Mouse (Mus musculus): ENCODE measurements at regions not wholly inside any gene's neighbourhood (a gene's known extent, or its start where the extent isn't known, plus 50 kb on each side); places are given as distances from the start of the nearest gene placed in this dataset.
A peak's percentile ranks its signal among the peaks of the same experiment; 100 is the strongest.

DNA sequence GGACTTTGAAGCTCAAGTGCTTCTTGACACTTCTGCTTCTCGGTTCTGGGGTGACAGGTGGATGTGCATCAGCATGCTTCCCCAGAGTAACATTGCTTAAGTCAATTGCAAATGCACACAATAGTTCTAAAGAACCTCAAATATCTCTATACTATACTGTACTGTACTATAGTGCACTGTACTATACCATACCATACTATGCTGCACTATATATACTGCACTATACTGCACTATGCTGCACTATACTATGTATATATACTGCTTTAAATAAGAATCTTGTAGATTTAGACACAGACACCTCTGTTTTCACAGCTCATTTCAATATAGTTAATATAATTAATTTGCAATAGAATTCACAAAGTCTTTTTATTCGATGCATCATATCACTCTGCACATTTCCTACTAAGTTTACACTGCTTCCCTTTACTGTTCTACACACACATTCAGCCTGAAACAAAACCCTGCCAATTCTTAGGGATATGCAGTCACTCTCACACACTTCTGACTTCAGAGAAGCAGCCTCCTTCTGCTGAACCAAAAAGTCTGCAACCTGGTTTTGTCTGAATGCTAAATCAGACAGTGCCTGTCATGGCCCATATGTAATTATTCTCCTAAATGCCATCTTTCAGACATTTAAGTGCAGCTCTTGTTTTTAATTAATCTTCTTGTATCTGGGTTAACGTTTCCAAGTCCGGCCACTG is 570.8 kb upstream of the Map3k7 start:
- DNase-seq (ENCODE audit: low spot score in 2 of 2): no peak

DNA sequence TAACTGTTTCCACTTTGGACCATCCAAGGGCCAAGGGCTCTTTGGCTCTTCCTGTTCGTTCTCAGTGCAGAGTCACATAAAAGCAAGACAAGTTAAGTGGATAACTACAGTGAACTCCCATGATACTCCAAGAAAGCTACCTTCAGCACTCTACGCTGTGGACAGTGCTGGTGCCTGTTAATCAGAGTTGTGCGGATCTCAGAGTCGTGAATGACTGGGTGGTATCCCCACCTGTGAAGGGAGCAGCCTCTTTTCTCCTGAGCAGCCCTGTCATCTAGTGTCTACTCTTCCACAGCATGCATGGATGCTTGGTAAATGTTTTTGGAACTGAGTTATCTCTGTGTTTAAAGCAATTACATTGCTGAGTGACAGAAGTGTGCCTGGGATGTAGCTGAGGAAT is 568.4 kb upstream of the Map3k7 start:
- DNase-seq (ENCODE audit: low spot score in 2 of 2): no peak

DNA sequence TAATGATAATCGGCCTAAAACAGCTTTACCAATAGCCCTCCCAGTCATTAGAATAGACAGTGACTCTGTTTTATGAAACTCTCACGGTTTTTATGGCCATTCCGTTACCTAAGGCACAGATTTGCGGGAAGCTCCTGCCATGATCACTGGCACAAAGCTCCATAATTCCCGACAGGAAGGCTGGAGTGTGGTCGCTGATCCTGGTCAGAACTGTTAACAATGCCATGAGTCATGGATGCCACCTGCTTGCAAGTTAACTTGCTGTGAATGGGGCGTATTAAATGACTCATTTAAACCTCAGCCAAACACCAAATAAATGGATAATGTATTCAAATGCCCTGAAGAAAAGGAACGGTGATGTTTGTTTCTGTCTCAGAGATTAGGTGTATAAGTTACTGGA is 559.9 kb upstream of the Map3k7 start:
- no peak for DNase-seq (ENCODE audit: low spot score in 2 of 2)

DNA sequence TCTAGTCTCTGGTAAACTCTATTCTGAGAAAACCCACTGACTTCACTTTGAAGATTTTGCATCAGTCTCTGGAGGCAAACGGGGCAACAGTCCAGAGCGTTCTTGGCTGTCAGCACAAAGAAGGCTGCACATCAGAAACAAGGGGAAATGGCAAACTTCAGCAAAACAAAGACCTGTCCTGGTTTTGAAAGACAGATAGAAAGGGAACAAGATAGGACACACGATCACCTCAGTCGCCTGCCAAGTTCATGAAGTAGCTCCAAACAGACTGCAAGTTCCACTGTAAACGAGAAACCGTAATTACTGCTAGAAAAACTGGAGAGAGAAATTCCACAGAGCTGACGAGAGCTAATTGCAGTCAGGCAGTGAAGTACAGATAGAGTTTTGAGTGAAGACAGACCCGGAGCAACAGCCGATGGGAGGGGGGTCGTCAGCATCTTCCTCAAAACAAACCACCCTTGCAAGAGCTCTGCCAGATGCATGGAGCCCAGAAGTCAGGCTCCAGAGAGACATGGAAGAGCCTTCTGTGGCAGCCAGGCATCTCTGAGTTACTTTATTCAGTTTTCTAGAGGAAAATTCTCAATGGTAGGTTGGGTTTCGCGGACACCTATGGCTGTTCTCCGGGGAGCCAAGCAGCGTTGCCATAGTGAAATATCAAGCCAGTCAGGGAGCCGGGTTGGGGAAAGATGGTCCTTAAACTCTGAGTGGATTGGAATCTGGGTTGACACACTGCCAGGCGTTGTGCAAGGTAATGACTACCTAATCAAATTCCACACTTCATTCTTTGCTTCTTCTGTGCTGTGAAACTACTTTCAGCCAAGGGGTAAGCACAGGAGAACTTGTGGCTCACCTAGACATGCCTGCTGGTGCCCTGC is 558.8 kb upstream of the Map3k7 start:
- DNase-seq (ENCODE audit: low spot score in 2 of 2): no peak

DNA sequence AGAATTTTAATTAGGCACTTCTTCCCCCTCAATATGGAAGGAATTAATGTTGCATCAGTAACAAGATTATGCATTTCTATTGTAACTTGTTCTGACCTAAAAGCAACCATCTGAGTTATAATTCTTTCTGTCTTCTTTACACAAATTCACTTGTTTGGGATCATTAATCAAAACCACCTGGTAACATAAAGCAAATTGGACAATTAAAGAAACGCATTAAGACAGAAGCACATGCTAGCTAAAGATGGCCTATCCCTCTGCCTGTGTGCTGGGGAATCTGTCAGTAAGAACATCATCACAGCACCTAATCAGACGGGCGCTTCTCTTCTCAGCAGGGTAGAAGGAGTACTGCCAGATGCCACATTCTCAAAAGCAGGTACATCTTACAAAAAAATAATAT is 553.7 kb upstream of the Map3k7 start:
- DNase-seq (ENCODE audit: low spot score in 2 of 2): no peak

DNA sequence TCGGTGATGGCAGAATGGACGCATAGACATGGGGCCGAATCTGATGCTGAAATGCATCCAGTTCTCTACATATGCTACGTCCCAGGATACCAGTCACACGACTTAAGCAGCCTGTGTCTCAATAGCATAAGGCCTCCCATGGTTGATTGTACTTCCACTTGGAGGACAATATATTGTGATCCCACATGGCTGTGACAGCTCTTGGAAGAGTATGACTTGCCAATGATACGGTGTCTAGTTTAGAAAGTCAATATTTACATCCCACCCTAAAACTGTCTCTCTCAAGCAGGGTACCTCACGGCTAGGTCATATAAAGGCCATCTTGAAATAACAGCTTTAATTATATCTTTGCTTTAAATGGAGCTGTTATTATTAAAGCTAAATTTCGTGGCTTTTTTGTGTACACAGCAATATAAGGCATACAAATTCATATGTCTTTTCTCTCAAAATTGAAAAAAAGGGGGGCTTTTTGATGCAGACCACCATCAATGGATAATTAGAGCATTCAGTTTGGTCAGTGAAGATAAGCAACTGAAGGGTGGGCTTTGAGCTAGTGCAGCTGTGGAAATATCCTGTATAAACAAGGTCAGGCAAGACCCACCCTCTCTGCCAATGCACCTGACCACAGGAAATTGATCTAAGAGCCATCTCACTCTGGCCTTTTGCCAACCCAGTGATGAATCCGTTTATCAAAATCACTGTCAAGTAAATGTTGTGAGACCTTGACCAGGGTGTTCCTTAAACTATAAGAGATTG is 551.9 kb upstream of the Map3k7 start:
- DNase-seq (ENCODE audit: low spot score in 2 of 2): no peak

DNA sequence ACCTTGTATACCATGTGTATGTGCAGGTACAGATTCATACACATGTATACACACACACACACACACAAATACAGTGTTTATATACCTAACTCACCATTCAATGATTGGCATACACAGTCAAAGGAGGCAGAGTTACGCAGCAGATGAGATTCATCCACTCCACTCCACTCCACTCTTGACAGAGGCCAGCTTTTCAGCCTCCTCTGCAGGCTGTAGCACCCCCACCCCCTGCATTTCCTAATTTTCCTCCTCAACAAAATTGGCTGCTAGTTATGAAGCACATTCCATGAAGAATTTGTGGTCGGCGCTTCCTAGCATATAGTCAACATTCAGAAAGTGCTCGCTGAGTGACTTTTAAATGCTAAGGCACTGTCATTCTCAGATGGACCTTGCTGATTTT is 546.7 kb upstream of the Map3k7 start:
- no peak for DNase-seq (ENCODE audit: low spot score in 2 of 2)

DNA sequence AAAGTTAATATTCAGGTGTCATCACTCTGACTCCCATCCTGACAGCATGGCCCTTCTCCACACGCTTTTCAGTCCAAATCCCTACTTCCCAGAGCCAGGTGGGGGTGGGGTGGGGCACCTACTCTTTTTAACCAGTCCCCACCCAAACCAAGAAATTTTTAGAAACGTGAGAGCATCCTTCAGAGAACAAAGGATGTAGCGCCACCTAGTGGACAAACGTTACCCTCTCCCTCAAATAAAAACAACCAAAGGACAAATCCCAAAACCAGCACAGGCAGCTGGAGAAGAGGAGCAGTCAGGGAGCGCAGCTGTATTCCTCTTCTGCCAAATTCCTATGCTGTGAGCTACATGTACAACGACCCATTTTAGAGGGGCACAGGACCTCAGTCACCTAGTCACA is 544.7 kb upstream of the Map3k7 start:
- peak; percentile 18 to 26 for DNase-seq (ENCODE audit: low spot score in 2 of 2)

DNA sequence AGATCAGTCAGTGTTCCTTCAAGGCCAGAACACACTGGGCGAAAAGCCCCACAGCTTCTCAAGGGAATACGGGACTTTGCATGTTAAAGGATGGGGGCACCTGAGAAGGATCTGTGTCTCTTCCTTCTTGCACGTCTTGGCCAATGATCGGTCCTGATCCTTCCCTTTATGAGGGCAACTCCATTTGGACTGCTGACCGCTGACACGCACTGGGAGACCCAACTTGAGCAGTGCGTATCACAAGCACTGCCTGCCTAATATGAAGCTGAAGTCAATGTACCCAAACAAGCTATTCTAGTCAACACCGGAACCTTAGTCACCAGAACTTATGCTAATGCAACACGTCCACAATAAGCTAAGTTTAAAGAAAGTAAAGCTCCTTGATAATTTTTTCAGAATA is 543.7 kb upstream of the Map3k7 start:
- DNase-seq (ENCODE audit: low spot score in 2 of 2): no peak

DNA sequence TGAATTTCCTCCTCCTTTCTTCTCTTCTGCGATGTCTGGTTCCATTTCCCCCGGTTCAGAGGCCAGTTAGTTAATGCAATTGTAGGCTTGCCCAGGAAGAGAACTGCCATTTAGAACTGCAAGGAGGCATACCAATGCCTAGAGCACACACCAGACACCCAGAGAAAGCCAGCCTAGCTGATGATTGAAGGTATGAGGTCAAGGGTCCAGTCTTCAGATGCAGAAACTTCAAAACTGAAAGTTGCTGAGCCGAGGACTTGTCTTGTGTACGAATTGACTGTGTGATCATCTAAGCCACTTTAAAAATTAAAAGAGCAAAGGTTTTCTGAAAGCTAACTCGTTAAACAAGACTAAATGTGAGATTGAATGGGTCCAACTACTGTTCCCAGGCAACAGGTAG is 542.5 kb upstream of the Map3k7 start:
- DNase-seq (ENCODE audit: low spot score in 2 of 2): no peak

DNA sequence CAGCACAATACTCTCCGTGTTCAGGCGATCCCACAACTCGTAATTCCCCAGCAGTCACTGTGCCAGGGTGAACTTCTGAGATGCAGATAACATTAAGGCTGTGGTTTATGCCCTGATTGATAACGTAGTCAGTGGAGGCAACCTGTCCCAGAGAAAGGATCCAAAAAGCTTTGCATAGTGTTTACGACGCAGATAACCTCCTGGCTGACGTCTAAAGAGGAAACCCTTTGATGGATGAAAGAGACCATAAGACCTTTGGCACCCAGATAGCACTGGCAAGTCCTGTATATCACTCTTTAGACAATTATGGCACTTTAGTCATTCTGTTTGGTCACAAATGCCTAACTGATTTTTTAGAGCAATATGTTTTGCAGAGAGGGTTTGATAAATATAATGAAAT is 538.8 kb upstream of the Map3k7 start:
- no peak for DNase-seq (ENCODE audit: low spot score in 2 of 2)

DNA sequence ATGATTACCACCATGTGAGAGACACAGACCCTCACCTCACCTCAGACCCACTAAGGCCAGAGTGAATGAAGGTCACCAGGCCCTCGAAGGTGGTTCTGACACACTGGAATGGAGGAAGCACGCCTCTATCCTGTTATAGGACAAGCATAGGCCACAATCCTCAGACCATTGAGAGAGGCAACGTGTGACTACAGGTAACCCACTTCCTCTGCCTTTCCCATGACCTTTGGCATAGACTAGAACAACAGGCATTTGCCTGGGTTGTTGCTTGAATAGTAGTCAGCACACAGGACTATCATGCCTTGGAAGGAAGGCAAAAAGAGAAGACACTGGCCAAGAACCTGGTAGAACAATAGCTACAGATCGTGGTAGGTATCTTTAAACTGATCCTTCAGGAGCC is 538.2 kb upstream of the Map3k7 start:
- DNase-seq (ENCODE audit: low spot score in 2 of 2): no peak

DNA sequence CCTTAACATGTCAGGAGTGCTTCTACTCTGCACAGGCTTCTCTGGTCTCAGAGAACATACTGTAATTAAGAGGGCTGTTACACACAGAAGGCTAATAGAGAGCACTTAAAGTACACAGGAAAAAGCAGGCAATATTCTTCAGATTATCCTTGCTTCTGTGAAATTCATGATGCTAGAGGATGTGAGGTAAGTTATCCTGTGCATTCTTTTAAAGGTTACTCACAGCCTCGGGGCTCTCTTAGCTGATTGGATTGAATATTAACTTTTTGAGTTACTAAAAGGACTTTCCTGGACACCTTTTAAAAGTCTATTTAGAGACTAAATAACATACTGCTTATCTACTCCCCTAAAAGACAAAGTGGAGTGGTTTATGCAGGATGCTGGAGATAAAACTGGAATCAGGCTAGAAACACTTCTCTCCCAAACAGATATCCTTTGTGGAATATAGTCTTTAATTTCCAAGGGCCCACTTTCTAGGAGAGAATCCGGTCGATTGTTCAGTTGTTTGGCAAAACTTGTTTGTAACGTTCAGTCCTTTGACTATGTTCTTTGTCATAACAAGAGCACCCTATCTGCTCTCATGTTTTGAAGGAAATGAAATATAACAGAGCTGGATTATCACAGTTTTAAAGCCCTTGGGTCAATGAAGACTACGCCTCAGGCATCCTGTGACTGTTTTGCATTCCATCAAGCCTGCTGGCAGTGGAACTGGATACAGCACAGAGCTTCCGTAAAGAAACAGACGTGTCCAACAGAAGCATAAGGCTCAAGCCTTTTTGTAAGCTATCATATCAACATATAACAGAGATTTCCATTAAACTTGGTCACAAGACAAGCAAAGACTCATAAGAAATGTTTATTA is 537.5 kb upstream of the Map3k7 start:
- no peak for DNase-seq (ENCODE audit: low spot score in 2 of 2)

DNA sequence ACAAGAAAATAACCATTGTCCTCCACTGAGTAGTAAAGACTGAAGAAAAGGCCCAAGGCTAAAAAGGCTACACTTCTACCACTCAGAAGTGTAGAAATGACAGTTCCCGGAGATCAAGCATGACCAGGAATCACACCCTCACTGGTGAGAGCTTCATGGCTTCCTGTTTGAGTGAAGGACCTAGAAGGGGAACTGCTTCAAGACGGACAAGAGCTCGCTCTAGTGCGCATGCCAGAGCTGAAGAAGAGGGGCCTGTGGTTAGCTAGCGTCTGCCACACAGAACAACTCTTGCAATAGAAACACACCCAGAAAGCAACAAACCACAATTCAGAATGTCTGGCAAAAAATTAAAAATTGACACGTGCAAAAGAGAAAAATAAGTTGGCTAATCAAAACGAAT is 530.0 kb upstream of the Map3k7 start:
- no peak for DNase-seq (ENCODE audit: low spot score in 2 of 2)

DNA sequence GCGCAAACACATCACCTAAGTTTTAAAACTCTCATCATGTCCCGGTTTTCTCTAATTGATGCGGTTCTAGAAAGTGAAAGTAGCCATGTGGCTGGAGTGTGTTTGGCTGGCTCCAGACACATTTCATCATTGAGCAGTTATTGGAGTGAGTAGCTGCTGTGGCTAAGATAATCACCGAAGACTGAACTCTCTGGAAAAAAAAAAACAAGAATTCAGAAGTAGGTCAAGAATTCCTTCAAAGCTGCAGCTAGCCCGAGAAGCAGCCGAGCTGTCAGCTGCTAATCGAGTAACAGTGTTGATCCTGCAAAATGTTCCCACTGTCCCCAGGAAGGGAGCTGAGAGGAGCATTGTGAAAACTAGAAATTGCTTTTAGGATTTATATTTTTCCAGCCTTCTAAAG is 509.0 kb upstream of the Map3k7 start:
- no peak for DNase-seq (ENCODE audit: low spot score in 2 of 2)

DNA sequence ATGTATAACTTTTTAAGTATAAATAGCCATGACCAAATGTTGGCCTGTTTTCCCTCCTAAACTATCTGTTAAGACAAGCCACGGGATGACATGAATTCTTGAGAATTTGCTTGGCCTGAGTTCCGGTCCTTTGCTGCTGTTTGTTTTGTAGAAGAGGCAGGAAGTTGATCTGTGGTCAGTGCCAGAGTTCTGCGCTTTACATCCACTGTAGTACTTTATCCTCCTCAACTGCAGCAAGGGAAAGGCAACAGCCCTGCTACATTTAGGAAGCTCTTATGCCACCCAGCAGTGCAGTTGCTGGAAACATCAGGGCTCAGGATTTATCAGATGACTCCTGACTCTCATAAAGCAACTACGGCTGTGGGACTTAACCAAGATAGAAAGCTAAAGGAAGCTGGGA is 508.4 kb upstream of the Map3k7 start:
- DNase-seq (ENCODE audit: low spot score in 2 of 2): no peak

DNA sequence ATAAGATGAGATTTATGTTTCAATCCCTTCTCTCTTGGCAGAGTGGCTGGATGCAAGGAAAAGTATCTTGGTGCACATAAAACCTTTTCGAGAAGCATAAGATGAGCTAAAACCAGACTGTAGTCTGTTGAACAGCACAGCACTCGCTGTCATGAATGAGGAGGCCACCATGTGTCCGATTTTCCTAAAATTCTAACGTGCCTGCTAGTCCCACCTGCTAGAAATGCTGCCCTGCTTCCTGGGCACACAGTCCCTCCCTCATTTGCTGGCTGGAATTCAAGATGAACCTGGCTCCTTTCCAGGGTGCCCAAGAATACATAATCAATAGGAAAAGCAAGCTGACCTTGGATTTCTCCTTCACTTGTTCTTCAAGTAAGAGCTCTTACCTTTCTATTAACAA is 501.4 kb upstream of the Map3k7 start:
- no peak for DNase-seq (ENCODE audit: low spot score in 2 of 2)

DNA sequence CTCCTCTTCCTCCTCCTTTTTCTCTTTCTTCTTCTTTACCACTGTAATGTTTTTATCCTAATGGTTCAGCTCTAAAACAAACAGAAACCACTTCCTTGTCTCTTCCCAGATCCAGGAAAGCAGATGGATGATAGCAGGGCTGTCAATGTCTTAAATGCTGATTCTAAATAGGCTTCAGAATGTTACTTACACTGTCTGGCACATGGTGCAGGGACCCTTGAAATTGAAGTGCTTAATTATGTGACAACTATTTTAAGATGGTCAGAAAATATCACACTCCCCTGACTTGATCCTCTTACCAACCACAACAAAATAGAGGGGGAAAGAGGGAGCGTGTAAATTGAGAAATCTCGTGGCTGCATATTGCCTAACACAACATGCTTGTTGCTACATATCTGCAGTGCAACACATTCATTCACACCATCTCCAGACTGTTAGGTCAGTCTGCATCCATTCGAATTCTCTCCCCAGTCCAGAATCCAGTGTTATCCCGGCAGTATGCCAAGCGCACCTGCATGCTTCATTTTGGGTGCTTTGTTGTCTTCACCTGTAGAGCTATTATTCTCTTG is 500.7 kb upstream of the Map3k7 start:
- no peak for DNase-seq (ENCODE audit: low spot score in 2 of 2)

DNA sequence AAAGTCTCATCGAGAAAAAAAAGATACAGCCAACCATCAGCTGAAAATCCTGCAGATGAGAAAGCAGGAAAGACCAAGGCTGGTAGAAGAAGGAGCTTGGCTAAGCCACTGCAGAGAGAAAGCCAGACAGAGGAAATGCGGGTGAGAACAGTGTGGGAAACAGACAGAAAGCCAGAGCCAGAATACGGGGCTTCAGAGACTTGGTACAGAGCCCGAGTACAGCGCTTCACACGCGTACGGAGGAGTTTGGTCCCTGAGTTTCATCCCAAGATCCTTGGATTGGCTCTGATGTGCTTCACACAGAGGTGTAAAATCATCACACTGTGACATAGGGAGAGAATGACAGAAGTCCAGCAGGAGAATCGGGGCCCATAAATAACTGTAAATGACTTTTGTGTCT is 495.6 kb upstream of the Map3k7 start:
- no peak for DNase-seq (ENCODE audit: low spot score in 2 of 2)

DNA sequence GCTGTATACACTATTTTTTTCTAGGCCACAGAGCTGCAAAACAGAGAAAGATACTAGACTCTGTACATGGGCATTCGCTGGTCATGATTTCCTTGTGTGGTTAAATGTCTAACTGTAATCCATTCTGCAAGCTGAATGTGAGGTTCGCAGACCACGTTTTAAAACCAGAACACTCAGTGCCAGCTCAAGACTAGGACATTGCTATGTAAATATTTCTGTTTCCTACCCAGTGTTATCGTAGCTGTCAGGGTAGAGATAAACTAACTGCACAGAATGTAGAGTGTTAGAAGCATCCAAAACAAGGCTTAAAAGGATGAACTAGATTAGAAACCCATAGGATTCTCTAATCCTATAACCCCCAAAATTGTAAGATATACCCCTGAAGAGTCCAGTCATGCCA is 494.1 kb upstream of the Map3k7 start:
- DNase-seq (ENCODE audit: low spot score in 2 of 2): no peak

DNA sequence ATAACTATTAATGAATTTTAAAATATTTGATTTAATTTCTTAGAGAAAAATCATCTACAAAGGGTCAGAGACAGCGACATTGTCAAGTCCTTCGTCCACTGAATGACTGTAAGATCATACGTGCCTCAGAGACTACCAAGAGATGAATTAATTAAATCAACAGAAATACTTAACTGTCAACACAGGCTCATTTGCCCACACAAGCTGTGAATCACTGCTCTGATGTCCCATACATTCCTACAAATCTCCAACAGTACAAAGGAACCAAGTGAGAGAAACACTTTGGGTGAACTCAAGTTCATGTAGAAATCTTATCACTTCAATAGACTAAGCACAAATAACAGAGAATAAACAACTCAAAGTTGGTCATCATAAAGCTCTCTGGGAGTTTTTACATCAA is 471.4 kb upstream of the Map3k7 start:
- no peak for DNase-seq (ENCODE audit: low spot score in 2 of 2)

All from left cerebral cortex, adult 8-10 months (tissue).